Mouse (Mus musculus) liver, embryonic 14.5 days (tissue): Measurements from ENCODE around the gene Mutyh.

ENCODE experiments used
- CTCF ChIP-seq: IDR thresholded peaks from 2 replicates; pipeline ENCODE4 v1.5.1; 2016; ENCODE audit warnings: antibody characterized with exemption, low read depth, control low read depth
- EP300 ChIP-seq: IDR thresholded peaks from 2 replicates; pipeline ENCODE4 v1.6.1; 2016; ENCODE audit warnings: antibody characterized with exemption, low read depth

GRCm38 (mm10) chr4:116764001-116764400 is 43.5 kb upstream of the Mutyh start:
- TF ChIP-seq CTCF (no peak), EP300 (no peak)
